Mouse (Mus musculus): ENCODE data around the gene Pde10a. TPM values are rescaled to one million over a fixed set of nuclear protein-coding genes. Genes with fewer than 3 reads are reported as not detected.

Gene Pde10a
- polyA plus RNA-seq, 1 experiment: 0.99 TPM

GRCm38 (mm10) chr17:8592427-8593277, 67.5 kb downstream of the Pde10a start:
- Histone ChIP-seq H3K27ac (replicated peaks; ENCODE audit: low read depth, low read length) (no peak overlapping the region), H3K4me3 (ENCODE audit: insufficient read depth, low read depth, low read length) (no peak overlapping the region), H3K4me1 (ENCODE audit: control insufficient read depth, insufficient read depth, insufficient read length, low read length) (no peaks in the 10 kb centered on the region)

GRCm38 (mm10) chr17:8597790-8598189, 72.6 kb downstream of the Pde10a start:
- Histone ChIP-seq H3K27ac (replicated peaks; ENCODE audit: low read depth, low read length) (no peak overlapping the region), H3K4me3 (ENCODE audit: insufficient read depth, low read depth, low read length) (no peak overlapping the region), H3K4me1 (ENCODE audit: control insufficient read depth, insufficient read depth, insufficient read length, low read length) (no peaks in the 10 kb centered on the region)

GRCm38 (mm10) chr17:8602976-8603375, 77.8 kb downstream of the Pde10a start:
- no peak overlapping the region for H3K4me3 ChIP-seq (ENCODE audit: insufficient read depth, low read depth, low read length)
- H3K4me1 ChIP-seq (ENCODE audit: control insufficient read depth, insufficient read depth, insufficient read length, low read length): no peaks in the 10 kb centered on the region
- H3K27ac ChIP-seq (replicated peaks; ENCODE audit: low read depth, low read length): no peak overlapping the region

GRCm38 (mm10) chr17:8605921-8606320, 80.7 kb downstream of the Pde10a start:
- Histone ChIP-seq H3K4me3 (ENCODE audit: insufficient read depth, low read depth, low read length) (no peak overlapping the region), H3K4me1 (ENCODE audit: control insufficient read depth, insufficient read depth, insufficient read length, low read length) (no peaks in the 10 kb centered on the region), H3K27ac (replicated peaks; ENCODE audit: low read depth, low read length) (no peak overlapping the region)

- Histone ChIP-seq H3K4me3 (ENCODE audit: insufficient read depth, low read depth, low read length) (no peak overlapping the region), H3K4me1 (ENCODE audit: control insufficient read depth, insufficient read depth, insufficient read length, low read length) (no peaks in the 10 kb centered on the region), H3K27ac (replicated peaks; ENCODE audit: low read depth, low read length) (no peak overlapping the region)
Measured at GRCm38 (mm10) chr17:8606695-8607094, 81.5 kb downstream of the Pde10a start.

- H3K4me3 ChIP-seq (ENCODE audit: insufficient read depth, low read depth, low read length): no peak overlapping the region
- H3K4me1 ChIP-seq (ENCODE audit: control insufficient read depth, insufficient read depth, insufficient read length, low read length): no peaks in the 10 kb centered on the region
Measured at GRCm38 (mm10) chr17:8611916-8612315, 86.7 kb downstream of the Pde10a start.

GRCm38 (mm10) chr17:8613882-8614551, 88.8 kb downstream of the Pde10a start:
- no peaks in the 10 kb centered on the region for H3K4me1 ChIP-seq (ENCODE audit: control insufficient read depth, insufficient read depth, insufficient read length, low read length)
- H3K27ac ChIP-seq (replicated peaks; ENCODE audit: low read depth, low read length): no peak overlapping the region

More at GRCm38 (mm10) chr17:8611916-8612315, 86.7 kb downstream of the Pde10a start:
- H3K27ac ChIP-seq (replicated peaks; ENCODE audit: low read depth, low read length): no peak overlapping the region

GRCm38 (mm10) chr17:8620346-8620745, 95.2 kb downstream of the Pde10a start:
- H3K27ac ChIP-seq (replicated peaks; ENCODE audit: low read depth, low read length): no peak overlapping the region
- no peaks in the 10 kb centered on the region for H3K4me1 ChIP-seq (ENCODE audit: control insufficient read depth, insufficient read depth, insufficient read length, low read length)
- no peak overlapping the region for H3K4me3 ChIP-seq (ENCODE audit: insufficient read depth, low read depth, low read length)

More at GRCm38 (mm10) chr17:8613882-8614551, 88.8 kb downstream of the Pde10a start:
- no peak overlapping the region for H3K4me3 ChIP-seq (ENCODE audit: insufficient read depth, low read depth, low read length)

- no peak overlapping the region for H3K4me3 ChIP-seq (ENCODE audit: insufficient read depth, low read depth, low read length)
- H3K27ac ChIP-seq (replicated peaks; ENCODE audit: low read depth, low read length): no peak overlapping the region
- no peaks in the 10 kb centered on the region for H3K4me1 ChIP-seq (ENCODE audit: control insufficient read depth, insufficient read depth, insufficient read length, low read length)
Measured at GRCm38 (mm10) chr17:8621105-8621504, 95.9 kb downstream of the Pde10a start.

- H3K4me1 ChIP-seq (ENCODE audit: control insufficient read depth, insufficient read depth, insufficient read length, low read length): no peaks in the 10 kb centered on the region
- H3K4me3 ChIP-seq (ENCODE audit: insufficient read depth, low read depth, low read length): no peak overlapping the region
- no peak overlapping the region for H3K27ac ChIP-seq (replicated peaks; ENCODE audit: low read depth, low read length)
Measured at GRCm38 (mm10) chr17:8621906-8622305, 96.7 kb downstream of the Pde10a start.

GRCm38 (mm10) chr17:8626421-8626820, 101.2 kb downstream of the Pde10a start:
- H3K27ac ChIP-seq (replicated peaks; ENCODE audit: low read depth, low read length): no peak overlapping the region
- no peak overlapping the region for H3K4me3 ChIP-seq (ENCODE audit: insufficient read depth, low read depth, low read length)
- H3K4me1 ChIP-seq (ENCODE audit: control insufficient read depth, insufficient read depth, insufficient read length, low read length): no peaks in the 10 kb centered on the region

GRCm38 (mm10) chr17:8631701-8632100, 106.5 kb downstream of the Pde10a start:
- no peak overlapping the region for H3K27ac ChIP-seq (replicated peaks; ENCODE audit: low read depth, low read length)
- no peak overlapping the region for H3K4me3 ChIP-seq (ENCODE audit: insufficient read depth, low read depth, low read length)
- no peaks in the 10 kb centered on the region for H3K4me1 ChIP-seq (ENCODE audit: control insufficient read depth, insufficient read depth, insufficient read length, low read length)

GRCm38 (mm10) chr17:8633596-8633995, 108.4 kb downstream of the Pde10a start:
- no peak overlapping the region for H3K4me3 ChIP-seq (ENCODE audit: insufficient read depth, low read depth, low read length)
- H3K4me1 ChIP-seq (ENCODE audit: control insufficient read depth, insufficient read depth, insufficient read length, low read length): no peaks in the 10 kb centered on the region
- H3K27ac ChIP-seq (replicated peaks; ENCODE audit: low read depth, low read length): no peak overlapping the region

GRCm38 (mm10) chr17:8634476-8634875, 109.3 kb downstream of the Pde10a start:
- Histone ChIP-seq H3K4me1 (ENCODE audit: control insufficient read depth, insufficient read depth, insufficient read length, low read length) (no peaks in the 10 kb centered on the region), H3K27ac (replicated peaks; ENCODE audit: low read depth, low read length) (no peak overlapping the region), H3K4me3 (ENCODE audit: insufficient read depth, low read depth, low read length) (no peak overlapping the region)

- Histone ChIP-seq H3K4me1 (ENCODE audit: control insufficient read depth, insufficient read depth, insufficient read length, low read length) (no peaks in the 10 kb centered on the region), H3K4me3 (ENCODE audit: insufficient read depth, low read depth, low read length) (no peak overlapping the region), H3K27ac (replicated peaks; ENCODE audit: low read depth, low read length) (no peak overlapping the region)
Measured at GRCm38 (mm10) chr17:8636231-8636630, 111.1 kb downstream of the Pde10a start.

GRCm38 (mm10) chr17:8636691-8637090, 111.5 kb downstream of the Pde10a start:
- H3K4me3 ChIP-seq (ENCODE audit: insufficient read depth, low read depth, low read length): no peak overlapping the region
- no peaks in the 10 kb centered on the region for H3K4me1 ChIP-seq (ENCODE audit: control insufficient read depth, insufficient read depth, insufficient read length, low read length)
- H3K27ac ChIP-seq (replicated peaks; ENCODE audit: low read depth, low read length): no peak overlapping the region

Data from brown adipose tissue, adult 24 weeks (tissue).